Mouse (Mus musculus): ENCODE results near the gene Tmem104. TPM values are rescaled to one million over a fixed set of nuclear protein-coding genes. Genes with fewer than 3 reads are reported as not detected.

Tmem104 gene
- polyA plus RNA-seq, 1 experiment from 2014 or later, result 19.2 TPM

- no peaks in the 10 kb centered on the region; the same call in 1 of the 2 replicates for H3K36me3 ChIP-seq (ENCODE audit: control insufficient read depth, insufficient read depth)
- WGBS, result 65% methylated on average over 1 of the region's 1 CpGs
- no peak overlapping the region for H3K27ac ChIP-seq (ENCODE audit: low read depth, low read length)
- no peak overlapping the region for H3K4me2 ChIP-seq (replicated peaks; ENCODE audit: low read depth)
- no peak for ATAC-seq
- no peak overlapping the region for H3K9ac ChIP-seq (ENCODE audit: low read depth, low read length)
- H3K4me3 ChIP-seq (ENCODE audit: low read depth, low read length), result no peak overlapping the region
- H3K9me3 ChIP-seq (ENCODE audit: control insufficient read depth), result no peaks in the 10 kb centered on the region
- H3K4me1 ChIP-seq (replicated peaks; ENCODE audit: control insufficient read depth, insufficient read depth, low read length), result peaks cover 3% of the 10 kb centered on the region; the same call in 1 of the 2 replicates
- H3K27me3 ChIP-seq (replicated peaks; ENCODE audit: control insufficient read depth, insufficient read depth, low read length), result no peaks in the 10 kb centered on the region
- 0 out of 2 replicates have a peak, but pooled peaks have one; percentile 9 for TF ChIP-seq CTCF (IDR thresholded peaks at IDR 0.05; ENCODE audit: low read depth)
Measured at GRCm38 (mm10) chr11:115279726-115280125, 92.4 kb downstream of the Tmem104 start.

GRCm38 (mm10) chr11:115282295-115282694 is 95.0 kb downstream of the Tmem104 start:
- Histone ChIP-seq H3K27me3 (replicated peaks; ENCODE audit: control insufficient read depth, insufficient read depth, low read length) (no peaks in the 10 kb centered on the region), H3K4me1 (replicated peaks; ENCODE audit: control insufficient read depth, insufficient read depth, low read length) (no peaks in the 10 kb centered on the region), H3K4me3 (ENCODE audit: low read depth, low read length) (no peak overlapping the region), H3K9me3 (ENCODE audit: control insufficient read depth) (no peaks in the 10 kb centered on the region), H3K9ac (ENCODE audit: low read depth, low read length) (no peak overlapping the region), H3K36me3 (ENCODE audit: control insufficient read depth, insufficient read depth) (no peaks in the 10 kb centered on the region; the same call in 1 of the 2 replicates), H3K4me2 (replicated peaks; ENCODE audit: low read depth) (no peak overlapping the region), H3K27ac (ENCODE audit: low read depth, low read length) (no peak overlapping the region)
- ATAC-seq, result no peak
- no peak for TF ChIP-seq CTCF (IDR thresholded peaks at IDR 0.05; ENCODE audit: low read depth)
- WGBS, result 77% methylated on average over 8 of the region's 8 CpGs

DNA sequence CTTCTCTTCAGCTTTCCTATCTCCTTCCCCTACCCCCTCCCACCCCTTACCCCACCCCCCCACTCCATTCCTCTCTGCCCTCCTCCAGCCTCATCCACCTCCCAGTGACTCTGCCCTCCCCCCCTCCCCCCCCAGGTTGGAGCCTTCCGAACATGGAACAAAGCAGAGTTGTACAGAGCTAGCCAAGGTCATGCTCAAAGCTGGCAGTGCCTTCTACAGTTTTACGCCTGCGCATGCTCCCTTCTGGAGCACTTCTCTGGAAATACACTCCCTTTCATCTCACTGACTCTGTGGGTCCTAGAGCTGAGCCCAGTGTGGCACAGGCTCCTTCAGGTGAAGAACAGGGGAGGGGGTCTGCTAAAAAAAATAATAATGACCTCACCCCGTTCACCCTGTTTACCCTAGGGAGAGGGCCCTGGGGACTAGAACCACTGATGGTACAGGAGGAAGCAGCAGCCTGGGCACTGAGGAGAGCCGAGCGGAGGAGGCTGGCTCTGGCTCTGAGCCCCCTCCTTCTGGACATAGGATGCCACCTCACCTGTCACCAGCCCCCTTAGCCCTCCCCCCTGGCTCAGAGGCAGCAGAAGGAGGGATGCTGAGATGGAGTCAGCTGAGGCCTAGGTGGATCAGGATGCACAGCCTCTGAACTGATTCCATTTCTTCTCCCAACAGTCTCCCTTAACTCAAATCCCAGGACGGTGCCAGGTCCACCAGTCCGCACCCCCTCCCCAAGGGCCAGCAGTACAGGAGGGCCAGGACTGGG is 95.6 kb downstream of the Tmem104 start:
- WGBS, result 84% methylated on average over 8 of the region's 8 CpGs
- Histone ChIP-seq H3K9ac (ENCODE audit: low read depth, low read length) (no peak overlapping the region), H3K36me3 (ENCODE audit: control insufficient read depth, insufficient read depth) (no peaks in the 10 kb centered on the region; the same call in 1 of the 2 replicates), H3K4me3 (ENCODE audit: low read depth, low read length) (no peak overlapping the region), H3K27me3 (replicated peaks; ENCODE audit: control insufficient read depth, insufficient read depth, low read length) (no peaks in the 10 kb centered on the region), H3K9me3 (ENCODE audit: control insufficient read depth) (no peaks in the 10 kb centered on the region), H3K4me2 (replicated peaks; ENCODE audit: low read depth) (no peak overlapping the region), H3K27ac (ENCODE audit: low read depth, low read length) (no peak overlapping the region), H3K4me1 (replicated peaks; ENCODE audit: control insufficient read depth, insufficient read depth, low read length) (no peaks in the 10 kb centered on the region)
- TF ChIP-seq CTCF (IDR thresholded peaks at IDR 0.05; ENCODE audit: low read depth), result no peak
- ATAC-seq, result no peak

DNA sequence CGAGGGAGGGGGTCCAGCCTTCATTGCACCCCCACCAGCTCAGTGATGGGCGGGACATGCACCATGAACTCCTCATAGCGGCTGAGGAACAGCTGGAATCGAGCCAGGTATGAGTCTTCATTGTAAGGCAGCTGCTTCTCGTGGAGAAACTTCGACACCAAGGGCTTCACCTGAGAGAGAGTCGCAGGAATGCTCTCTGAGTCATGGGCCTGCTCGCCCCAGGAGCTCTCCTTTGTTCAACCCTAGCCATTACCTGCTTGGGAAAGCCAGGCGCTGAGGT is 96.1 kb downstream of the Tmem104 start:
- Histone ChIP-seq H3K9ac (ENCODE audit: low read depth, low read length) (no peak overlapping the region), H3K4me2 (replicated peaks; ENCODE audit: low read depth) (no peak overlapping the region), H3K4me3 (ENCODE audit: low read depth, low read length) (no peak overlapping the region), H3K36me3 (ENCODE audit: control insufficient read depth, insufficient read depth) (no peaks in the 10 kb centered on the region; the same call in 1 of the 2 replicates), H3K4me1 (replicated peaks; ENCODE audit: control insufficient read depth, insufficient read depth, low read length) (no peaks in the 10 kb centered on the region), H3K9me3 (ENCODE audit: control insufficient read depth) (no peaks in the 10 kb centered on the region), H3K27me3 (replicated peaks; ENCODE audit: control insufficient read depth, insufficient read depth, low read length) (no peaks in the 10 kb centered on the region), H3K27ac (ENCODE audit: low read depth, low read length) (no peak overlapping the region)
- TF ChIP-seq CTCF (IDR thresholded peaks at IDR 0.05; ENCODE audit: low read depth), result no peak
- ATAC-seq, result no peak
- 75% methylated on average over 9 of the region's 9 CpGs for whole genome bisulfite sequencing

GRCm38 (mm10) chr11:115283891-115284620 is 96.8 kb downstream of the Tmem104 start:
- H3K4me3 ChIP-seq (ENCODE audit: low read depth, low read length), result no peak overlapping the region
- H3K4me2 ChIP-seq (replicated peaks; ENCODE audit: low read depth), result no peak overlapping the region
- no peaks in the 10 kb centered on the region for H3K27me3 ChIP-seq (replicated peaks; ENCODE audit: control insufficient read depth, insufficient read depth, low read length)
- ATAC-seq, result no peak
- H3K27ac ChIP-seq (ENCODE audit: low read depth, low read length), result no peak overlapping the region
- TF ChIP-seq CTCF (IDR thresholded peaks at IDR 0.05; ENCODE audit: low read depth), result no peak
- H3K4me1 ChIP-seq (replicated peaks; ENCODE audit: control insufficient read depth, insufficient read depth, low read length), result no peaks in the 10 kb centered on the region
- H3K36me3 ChIP-seq (ENCODE audit: control insufficient read depth, insufficient read depth), result no peaks in the 10 kb centered on the region; the same call in 1 of the 2 replicates
- 84% methylated on average over 12 of the region's 12 CpGs for WGBS
- H3K9ac ChIP-seq (ENCODE audit: low read depth, low read length), result no peak overlapping the region
- no peaks in the 10 kb centered on the region for H3K9me3 ChIP-seq (ENCODE audit: control insufficient read depth)

GRCm38 (mm10) chr11:115285282-115285681 is 98.0 kb downstream of the Tmem104 start:
- no peak overlapping the region for H3K4me2 ChIP-seq (replicated peaks; ENCODE audit: low read depth)
- H3K9me3 ChIP-seq (ENCODE audit: control insufficient read depth), result no peaks in the 10 kb centered on the region
- H3K36me3 ChIP-seq (ENCODE audit: control insufficient read depth, insufficient read depth), result no peaks in the 10 kb centered on the region; the same call in 1 of the 2 replicates
- no peak for TF ChIP-seq CTCF (IDR thresholded peaks at IDR 0.05; ENCODE audit: low read depth)
- no peaks in the 10 kb centered on the region for H3K4me1 ChIP-seq (replicated peaks; ENCODE audit: control insufficient read depth, insufficient read depth, low read length)
- no peak overlapping the region for H3K4me3 ChIP-seq (ENCODE audit: low read depth, low read length)
- H3K27ac ChIP-seq (ENCODE audit: low read depth, low read length), result no peak overlapping the region
- 41% methylated on average over 4 of the region's 4 CpGs for WGBS
- no peak overlapping the region for H3K9ac ChIP-seq (ENCODE audit: low read depth, low read length)
- no peaks in the 10 kb centered on the region for H3K27me3 ChIP-seq (replicated peaks; ENCODE audit: control insufficient read depth, insufficient read depth, low read length)
- no peak for ATAC-seq
